Mouse (Mus musculus) inflammation-experienced regulatory T-cells, adult 6 months (primary cell): ENCODE measurements around the gene Slc7a15. TPM values are rescaled to one million over a fixed set of nuclear protein-coding genes. Genes with fewer than 3 reads are reported as not detected.
"Not testable (repeated sequence)": the region's sequence is repeated elsewhere in the genome, so short reads cannot be mapped to it uniquely, and the experiment has no call there.

Experiments
- ATAC-seq: one replicate; pipeline ENCODE4 v1.8.0; 2017
- polyA plus RNA-seq, 3 experiments: library from polyadenylated mRNA; unstranded; fragments of 100-300 nt; shearing (Covaris generic); gene quantifications; one replicate each; pipeline ENCODE4 v1.2.1; 2017

Slc7a15 gene
- polyA plus RNA-seq, result not detected

- ATAC-seq, result not testable (repeated sequence)
These were observed at the start of gene Slc7a15 for GRCm38 (mm10) chr12:8598966-8599365. Slc7a15 (minus strand) TSS chr12:8599066.

GRCm38 (mm10) chr12:8648211-8648610 lies 49.3 kb upstream of the Slc7a15 start:
- ATAC-seq, result not testable (repeated sequence)

GRCm38 (mm10) chr12:8641425-8641735 lies 42.5 kb upstream of the Slc7a15 start:
- no peak for ATAC-seq

- peak; percentile 93 for ATAC-seq
These were observed 42.0 kb upstream of the Slc7a15 start for GRCm38 (mm10) chr12:8640711-8641424.

GRCm38 (mm10) chr12:8640186-8640585 lies 41.3 kb upstream of the Slc7a15 start:
- not testable (repeated sequence) for ATAC-seq

- peak; percentile 35 for ATAC-seq
These were observed 39.7 kb upstream of the Slc7a15 start for GRCm38 (mm10) chr12:8638411-8639087.

- no peak for ATAC-seq
These were observed 38.1 kb upstream of the Slc7a15 start for GRCm38 (mm10) chr12:8636945-8637344.

GRCm38 (mm10) chr12:8635546-8635945 lies 36.7 kb upstream of the Slc7a15 start:
- ATAC-seq, result peak; percentile 30

- ATAC-seq, result no peak
These were observed 35.4 kb upstream of the Slc7a15 start for GRCm38 (mm10) chr12:8634306-8634705.

- ATAC-seq, result no peak
These were observed 34.0 kb upstream of the Slc7a15 start for GRCm38 (mm10) chr12:8632737-8633365.

- no peak for ATAC-seq
These were observed 32.8 kb upstream of the Slc7a15 start for GRCm38 (mm10) chr12:8631691-8632090.

- ATAC-seq, result no peak
These were observed 30.7 kb upstream of the Slc7a15 start for GRCm38 (mm10) chr12:8629537-8629936.

GRCm38 (mm10) chr12:8620678-8621018 lies 21.8 kb upstream of the Slc7a15 start:
- ATAC-seq, result no peak

- ATAC-seq, result peak; percentile 70
These were observed 21.2 kb upstream of the Slc7a15 start for GRCm38 (mm10) chr12:8619827-8620677.

- no peak for ATAC-seq
These were observed 19.4 kb upstream of the Slc7a15 start for GRCm38 (mm10) chr12:8618271-8618670.

GRCm38 (mm10) chr12:8609070-8609469 lies 10.2 kb upstream of the Slc7a15 start:
- no peak for ATAC-seq

GRCm38 (mm10) chr12:8595611-8596010 lies 3.3 kb downstream of the Slc7a15 start:
- ATAC-seq, result no peak

GRCm38 (mm10) chr12:8591326-8591725 lies 7.5 kb downstream of the Slc7a15 start:
- not testable (repeated sequence) for ATAC-seq

GRCm38 (mm10) chr12:8573405-8573804 lies 25.5 kb downstream of the Slc7a15 start:
- no peak for ATAC-seq

GRCm38 (mm10) chr12:8571903-8572341 lies 26.9 kb downstream of the Slc7a15 start:
- not testable (repeated sequence) for ATAC-seq

GRCm38 (mm10) chr12:8571287-8571902 lies 27.5 kb downstream of the Slc7a15 start:
- not testable (repeated sequence) for ATAC-seq

GRCm38 (mm10) chr12:8562213-8562612 lies 36.7 kb downstream of the Slc7a15 start:
- not testable (repeated sequence) for ATAC-seq
